Mouse (Mus musculus): ENCODE data around the gene Arhgef15.

GRCm38 (mm10) chr11:68940516-68940915 is 16.8 kb downstream of the Arhgef15 start:
- TF ChIP-seq EP300 (IDR thresholded peaks at IDR 0.05; ENCODE audit: low read depth) (no peak), CTCF (IDR thresholded peaks at IDR 0.05; ENCODE audit: low read depth) (no peak)

Measured in liver, postnatal 0 days (tissue).